Mouse (Mus musculus) kidney, embryonic 15.5 days (tissue): ENCODE data around the gene Rb1. TPM values are rescaled to one million over a fixed set of nuclear protein-coding genes. Genes with fewer than 3 reads are reported as not detected.

Experiments used
- ATAC-seq: fragments of 200-750 bp; cut with Nextera tagmentation; replicated peaks from 2 replicates; pipeline ENCODE4 v1.8.0; 2017; ENCODE audit warnings: moderate TSS enrichment; ENCODE audit not compliant: low FRiP score
- H3K27ac ChIP-seq: fragments of 300-500 bp; sonication (generic); 2 replicates; pipeline ENCODE4 v1.5.1; 2015; ENCODE audit warnings: mild to moderate bottlenecking, inconsistent platforms
- H3K27me3 ChIP-seq: fragments of 300-500 bp; sonication (generic); 2 replicates; pipeline ENCODE4 v1.6.1; 2015; ENCODE audit warnings: inconsistent platforms
- H3K36me3 ChIP-seq: fragments of 300-500 bp; sonication (generic); 2 replicates; pipeline ENCODE4 v1.6.1; 2015; ENCODE audit warnings: inconsistent platforms
- H3K4me1 ChIP-seq: fragments of 300-500 bp; sonication (generic); 2 replicates; pipeline ENCODE4 v1.6.1; 2015; ENCODE audit warnings: inconsistent platforms
- H3K4me2 ChIP-seq: fragments of 300-500 bp; sonication (generic); 2 replicates; pipeline ENCODE4 v1.6.1; 2015; ENCODE audit warnings: moderate library complexity, mild to moderate bottlenecking, inconsistent platforms
- H3K4me3 ChIP-seq: fragments of 300-500 bp; sonication (generic); replicated peaks from 2 replicates; pipeline ENCODE4 v1.5.1; 2015; ENCODE audit warnings: mild to moderate bottlenecking, inconsistent platforms
- H3K9ac ChIP-seq: fragments of 300-500 bp; sonication (generic); 2 replicates; pipeline ENCODE4 v1.6.1; 2015; ENCODE audit warnings: mild to moderate bottlenecking, inconsistent platforms
- H3K9me3 ChIP-seq: fragments of 300-500 bp; sonication (generic); replicated peaks from 2 replicates; pipeline ENCODE4 v1.6.1; 2016; ENCODE audit warnings: inconsistent platforms
- WGBS: fragments of 180-500 bp; shearing (Covaris S2); methylation state at CpG from one replicate; pipeline ENCODE4 v1.1.7; 2015; ENCODE audit warnings: mixed read lengths; 5-methylcytosine and 5-hydroxymethylcytosine counted together
- polyA plus RNA-seq: library from polyadenylated mRNA; unstranded; fragments of >200 nt; fragmentation: Nextera tagmentation; extraction: Ambion mirVana; gene quantifications from 2 replicates; pipeline ENCODE4 v1.2.1, GENCODE M21; 2015

Rb1 gene
- polyA plus RNA-seq, 1 experiment from 2014 or later: 16.2 TPM

DNA sequence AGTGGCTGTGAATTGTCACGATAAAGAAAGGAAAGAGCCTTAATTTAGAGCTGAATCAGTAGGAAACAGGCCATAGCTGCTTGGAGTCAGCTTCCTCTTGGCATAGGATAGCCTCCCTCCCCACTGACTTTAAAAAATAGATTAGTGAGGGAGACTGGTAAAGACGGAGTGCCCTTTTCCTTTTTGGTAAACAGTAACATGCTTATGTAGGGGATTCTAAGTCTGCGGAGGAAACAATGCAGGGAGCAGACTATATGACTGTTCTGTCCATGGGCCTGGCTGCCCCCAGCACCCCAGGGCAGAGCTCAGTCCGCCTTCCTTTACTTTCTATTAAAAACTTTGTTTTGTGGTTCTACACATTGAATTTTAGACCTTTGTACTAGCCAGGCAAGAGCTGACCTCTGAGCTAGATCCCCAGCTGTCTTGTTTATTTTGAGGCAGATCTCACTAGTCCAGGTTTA is 146.4 kb downstream of the Rb1 start:
- no peak overlapping the region for H3K4me2 ChIP-seq
- no peaks in the 10 kb centered on the region for H3K27me3 ChIP-seq
- H3K27ac ChIP-seq: peak overlapping the region; percentile 77
- no peak overlapping the region for H3K4me3 ChIP-seq
- 72% methylated on average over 4 of the region's 4 CpGs for WGBS
- H3K9me3 ChIP-seq: no peaks in the 10 kb centered on the region
- 0 out of 2 replicates have a peak, but pooled peaks cover 3% of the 10 kb centered on the region for H3K4me1 ChIP-seq
- peak; percentile 49; the same call in 1 of the 2 replicates for ATAC-seq
- H3K9ac ChIP-seq: no peak overlapping the region
- H3K36me3 ChIP-seq: peaks cover 91% of the 10 kb centered on the region

- H3K27ac ChIP-seq: no peak overlapping the region
- no peak overlapping the region for H3K4me2 ChIP-seq
These were observed 147.7 kb downstream of the Rb1 start for GRCm38 (mm10) chr14:73177961-73178360.

DNA sequence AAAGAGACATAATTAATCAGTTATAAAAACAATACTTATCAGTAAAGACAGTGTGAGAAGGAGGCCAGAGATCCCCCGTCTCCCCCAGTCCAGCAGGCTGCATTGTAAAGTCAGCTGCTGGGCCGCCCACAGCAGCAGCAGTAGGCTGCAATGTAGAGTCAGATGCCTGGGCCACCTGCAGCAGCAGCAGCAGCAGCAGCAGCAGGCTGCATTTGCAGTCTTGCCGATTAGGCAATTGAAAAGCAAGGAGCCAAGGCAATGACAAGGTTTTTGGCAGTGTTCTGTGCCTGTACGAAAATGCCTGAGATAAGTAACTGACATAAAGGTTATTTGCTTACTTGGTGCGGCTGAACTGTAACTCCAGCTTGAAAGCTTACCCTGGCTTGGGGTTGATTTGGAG is 149.4 kb downstream of the Rb1 start:
- peaks cover 99% of the 10 kb centered on the region for H3K36me3 ChIP-seq
- no peaks in the 10 kb centered on the region for H3K27me3 ChIP-seq
- WGBS: 72% methylated on average over 5 of the region's 5 CpGs
- no peaks in the 10 kb centered on the region for H3K9me3 ChIP-seq
- 0 out of 2 replicates have a peak, but pooled peaks cover 3% of the 10 kb centered on the region for H3K4me1 ChIP-seq
- ATAC-seq: no peak
- H3K9ac ChIP-seq: no peak overlapping the region
- H3K4me2 ChIP-seq: no peak overlapping the region
- no peak overlapping the region for H3K27ac ChIP-seq
- H3K4me3 ChIP-seq: no peak overlapping the region

More at GRCm38 (mm10) chr14:73177961-73178360, 147.7 kb downstream of the Rb1 start:
- no peak for ATAC-seq
- Histone ChIP-seq H3K27me3 (no peaks in the 10 kb centered on the region), H3K9me3 (no peaks in the 10 kb centered on the region), H3K36me3 (peaks cover 99% of the 10 kb centered on the region), H3K4me3 (no peak overlapping the region), H3K9ac (no peak overlapping the region), H3K4me1 (0 out of 2 replicates have a peak, but pooled peaks cover 3% of the 10 kb centered on the region)
- WGBS: 87% methylated on average over 11 of the region's 11 CpGs

DNA sequence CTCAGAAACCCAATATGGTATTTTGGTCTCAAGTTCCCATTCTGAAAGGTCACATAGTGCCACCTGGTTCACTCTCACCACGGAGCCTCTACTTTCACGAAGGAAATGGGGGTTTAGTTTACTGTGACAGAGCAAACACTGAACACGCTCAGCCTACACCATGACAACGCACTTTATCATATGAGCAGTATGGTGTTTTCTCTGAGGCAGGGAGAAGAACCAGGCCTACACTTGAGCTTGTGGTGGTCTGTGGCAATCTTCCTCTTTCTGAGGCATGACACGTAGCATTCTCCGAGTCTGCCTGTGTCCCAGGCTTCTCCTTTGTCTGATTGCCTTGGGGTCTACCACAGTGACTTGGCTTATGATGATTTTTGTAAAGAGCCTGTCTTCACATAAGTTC is 149.8 kb downstream of the Rb1 start:
- WGBS: 63% methylated on average over 6 of the region's 6 CpGs

GRCm38 (mm10) chr14:73175031-73175430 is 150.6 kb downstream of the Rb1 start:
- Histone ChIP-seq H3K36me3 (peaks cover 100% of the 10 kb centered on the region), H3K9me3 (no peaks in the 10 kb centered on the region), H3K4me2 (no peak overlapping the region), H3K4me1 (no peaks in the 10 kb centered on the region), H3K4me3 (no peak overlapping the region), H3K27ac (no peak overlapping the region), H3K9ac (no peak overlapping the region), H3K27me3 (no peaks in the 10 kb centered on the region)
- ATAC-seq: no peak
- WGBS: 79% methylated on average over 1 of the region's 1 CpGs

More for the DNA sequence above, 149.8 kb downstream of the Rb1 start:
- no peak for ATAC-seq
- Histone ChIP-seq H3K4me2 (no peak overlapping the region), H3K9ac (no peak overlapping the region), H3K9me3 (no peaks in the 10 kb centered on the region), H3K4me3 (no peak overlapping the region), H3K4me1 (0 out of 2 replicates have a peak, but pooled peaks cover 3% of the 10 kb centered on the region), H3K27me3 (no peaks in the 10 kb centered on the region), H3K36me3 (peaks cover 100% of the 10 kb centered on the region), H3K27ac (no peak overlapping the region)

GRCm38 (mm10) chr14:73174091-73174995 is 151.3 kb downstream of the Rb1 start:
- Histone ChIP-seq H3K4me2 (no peak overlapping the region), H3K9me3 (no peaks in the 10 kb centered on the region), H3K4me1 (no peaks in the 10 kb centered on the region), H3K9ac (no peak overlapping the region), H3K27ac (no peak overlapping the region), H3K27me3 (no peaks in the 10 kb centered on the region), H3K4me3 (no peak overlapping the region), H3K36me3 (peaks cover 100% of the 10 kb centered on the region)
- no peak for ATAC-seq
- WGBS: 79% methylated on average over 7 of the region's 7 CpGs

DNA sequence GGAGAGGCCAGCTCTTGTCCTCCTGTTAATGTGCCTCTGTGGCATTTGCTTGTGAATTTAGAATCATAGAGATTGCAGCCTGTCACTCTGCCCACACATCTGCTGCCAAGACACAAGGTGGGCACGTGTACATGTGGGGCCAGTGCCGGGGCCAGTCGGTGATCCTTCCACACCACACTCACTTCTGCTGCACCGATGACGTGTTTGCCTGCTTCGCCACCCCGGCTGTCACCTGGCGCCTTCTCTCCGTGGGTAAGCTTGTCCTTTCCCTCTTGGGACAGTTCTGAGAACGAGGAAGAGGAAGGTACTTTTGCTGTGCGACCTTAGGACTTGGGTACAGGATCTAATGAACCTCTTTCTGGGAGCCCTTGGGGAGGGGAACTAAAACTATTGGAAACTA is 152.0 kb downstream of the Rb1 start:
- Histone ChIP-seq H3K9ac (no peak overlapping the region), H3K27ac (no peak overlapping the region), H3K27me3 (no peaks in the 10 kb centered on the region), H3K4me2 (no peak overlapping the region), H3K9me3 (no peaks in the 10 kb centered on the region), H3K4me3 (no peak overlapping the region), H3K36me3 (peaks cover 97% of the 10 kb centered on the region), H3K4me1 (no peaks in the 10 kb centered on the region)
- WGBS: 91% methylated on average over 11 of the region's 11 CpGs
- ATAC-seq: no peak

DNA sequence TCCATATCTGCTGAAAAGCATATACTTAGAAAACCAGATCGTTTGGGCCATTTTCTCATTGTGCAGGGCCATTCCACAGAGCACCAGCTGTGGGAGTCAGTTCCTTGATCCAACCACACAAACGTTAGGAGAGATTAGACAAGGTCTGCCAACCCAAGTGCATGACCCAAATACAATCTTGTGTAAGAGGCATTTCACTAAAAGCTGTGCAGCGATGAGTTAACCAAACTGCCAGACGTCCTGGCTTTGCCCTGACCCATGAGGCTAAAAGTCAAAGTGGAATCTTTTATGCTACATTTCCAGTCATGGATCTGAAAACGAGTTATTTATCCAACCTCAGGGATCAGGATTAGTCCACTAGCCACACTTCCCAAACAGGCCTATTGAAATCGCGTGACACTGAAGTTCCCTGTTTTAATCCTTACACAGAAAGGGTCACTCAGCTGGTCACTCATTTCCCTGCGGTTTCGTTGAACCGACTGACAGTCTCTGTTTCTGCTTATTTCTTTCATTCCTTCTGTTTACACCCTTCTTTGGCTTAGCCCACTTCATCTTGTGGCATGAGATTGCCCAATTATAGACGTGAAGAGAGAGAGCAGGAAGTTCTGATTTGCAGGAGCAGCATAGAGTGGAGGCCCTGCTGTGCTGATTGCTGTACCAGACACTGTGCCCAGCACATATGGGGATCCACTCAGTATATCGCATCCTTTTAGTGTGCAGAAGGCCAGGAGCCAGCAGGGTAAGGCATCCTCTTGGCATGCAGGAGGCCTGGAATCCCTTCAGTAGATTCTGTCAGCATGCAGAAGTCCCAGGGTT is 153.2 kb downstream of the Rb1 start:
- Histone ChIP-seq H3K36me3 (peaks cover 97% of the 10 kb centered on the region), H3K9ac (no peak overlapping the region), H3K9me3 (no peaks in the 10 kb centered on the region), H3K4me3 (no peak overlapping the region), H3K4me1 (no peaks in the 10 kb centered on the region), H3K27ac (no peak overlapping the region), H3K27me3 (no peaks in the 10 kb centered on the region), H3K4me2 (no peak overlapping the region)
- WGBS: 83% methylated on average over 12 of the region's 12 CpGs
- ATAC-seq: no peak

DNA sequence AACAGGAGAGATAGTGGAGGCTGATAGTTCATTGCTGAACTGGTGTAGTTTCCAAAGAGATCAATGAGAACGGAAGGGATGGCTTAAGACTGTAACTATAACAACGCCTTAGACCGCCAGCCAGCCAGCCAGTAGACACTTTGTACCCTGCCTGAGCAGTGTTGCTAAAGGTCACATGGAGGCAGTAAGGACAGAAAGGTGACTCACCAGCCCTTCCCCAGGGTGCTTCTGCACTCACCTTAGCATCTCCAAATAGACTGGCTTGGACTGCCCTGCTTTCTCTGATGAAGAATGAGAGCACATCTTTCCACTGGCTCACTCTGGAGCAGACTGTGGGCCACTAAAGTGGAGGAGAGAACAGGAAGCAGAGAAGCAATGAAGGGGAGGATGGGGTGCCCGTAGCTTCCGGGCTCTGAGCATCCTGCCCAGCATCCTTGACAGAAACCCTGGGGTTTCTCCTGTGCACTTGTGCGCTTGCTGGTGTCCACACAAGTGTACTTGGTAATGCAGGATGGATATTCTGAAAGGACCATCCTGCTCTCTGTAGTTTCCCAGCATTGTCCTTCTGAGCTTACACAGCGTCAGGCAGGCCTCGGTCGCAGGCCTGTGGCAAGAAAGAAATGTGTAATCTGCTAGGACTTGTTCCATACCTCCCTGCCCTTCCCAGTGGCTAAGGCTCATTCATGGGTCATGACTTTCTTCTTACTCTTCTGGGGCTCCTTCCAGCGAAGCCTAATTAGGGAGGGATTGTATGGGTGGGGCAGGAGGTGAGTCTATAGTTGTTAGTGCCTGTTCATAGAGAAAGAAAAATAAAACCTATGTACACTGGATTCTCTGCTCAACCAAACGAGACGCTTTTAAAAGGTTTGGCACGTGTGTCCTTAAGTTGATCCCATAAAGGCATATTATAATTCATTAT is 155.4 kb downstream of the Rb1 start:
- 85% methylated on average over 13 of the region's 13 CpGs for WGBS
- Histone ChIP-seq H3K4me2 (no peak overlapping the region), H3K27me3 (no peaks in the 10 kb centered on the region), H3K9me3 (no peaks in the 10 kb centered on the region), H3K36me3 (peaks cover 94% of the 10 kb centered on the region), H3K4me3 (no peak overlapping the region), H3K9ac (no peak overlapping the region), H3K4me1 (no peaks in the 10 kb centered on the region), H3K27ac (no peak overlapping the region)
- no peak for ATAC-seq

DNA sequence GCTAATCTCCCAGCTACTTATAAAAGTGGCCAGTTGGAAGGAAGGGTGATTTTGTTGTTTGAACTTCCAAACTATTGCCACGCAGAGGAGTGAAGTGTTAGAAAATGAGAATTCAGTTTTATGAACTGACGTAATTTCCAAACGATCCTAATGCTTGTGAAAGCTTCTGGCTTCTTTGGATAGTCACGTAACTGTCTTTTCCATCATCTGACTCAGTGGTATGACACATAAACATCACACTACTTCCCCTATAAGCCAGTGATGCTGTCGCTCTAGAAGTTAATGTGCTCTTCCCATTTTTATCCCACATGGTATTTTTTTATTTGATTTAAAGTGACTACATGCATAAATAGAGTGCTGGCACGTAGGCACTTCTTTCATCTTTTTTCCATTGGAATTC is 157.0 kb downstream of the Rb1 start:
- H3K4me1 ChIP-seq: no peaks in the 10 kb centered on the region
- WGBS: 89% methylated on average over 6 of the region's 6 CpGs
- no peak overlapping the region for H3K4me3 ChIP-seq
- no peaks in the 10 kb centered on the region for H3K27me3 ChIP-seq
- peaks cover 94% of the 10 kb centered on the region for H3K36me3 ChIP-seq
- no peak overlapping the region for H3K4me2 ChIP-seq
- no peak overlapping the region for H3K27ac ChIP-seq
- ATAC-seq: no peak
- H3K9me3 ChIP-seq: no peaks in the 10 kb centered on the region
- H3K9ac ChIP-seq: no peak overlapping the region

GRCm38 (mm10) chr14:73165136-73165535 is 160.5 kb downstream of the Rb1 start:
- 93% methylated on average over 6 of the region's 6 CpGs for WGBS
- no peaks in the 10 kb centered on the region for H3K4me1 ChIP-seq
- no peak overlapping the region for H3K4me3 ChIP-seq
- ATAC-seq: no peak
- H3K27ac ChIP-seq: no peak overlapping the region
- H3K36me3 ChIP-seq: peaks cover 87% of the 10 kb centered on the region
- H3K9me3 ChIP-seq: no peaks in the 10 kb centered on the region
- no peak overlapping the region for H3K4me2 ChIP-seq
- H3K9ac ChIP-seq: no peak overlapping the region
- no peaks in the 10 kb centered on the region for H3K27me3 ChIP-seq
